Mouse (Mus musculus) forebrain, postnatal 0 days (tissue): ENCODE results near the gene Stradb. TPM values are rescaled to one million over a fixed set of nuclear protein-coding genes. Genes with fewer than 3 reads are reported as not detected.

Experiments
- ATAC-seq: fragments of 200-750 bp; cut with Nextera tagmentation; 2 replicates; pipeline ENCODE4 v1.8.0; 2017; ENCODE audit warnings: mild to moderate bottlenecking, moderate library complexity
- DNase-seq: peaks from one replicate; pipeline ENCODE4 v3.0.0-alpha.2; 2015
- H3K27ac ChIP-seq: fragments of 300-500 bp; sonication (generic); 2 replicates; pipeline ENCODE4 v1.5.1; 2014; ENCODE audit warnings: low read depth, mild to moderate bottlenecking, antibody characterized with exemption, low read length, moderate library complexity, mixed read lengths
- H3K27me3 ChIP-seq: fragments of 300-500 bp; sonication (generic); 2 replicates; pipeline ENCODE4 v1.6.1; 2014; ENCODE audit warnings: mild to moderate bottlenecking, low read length, mixed read lengths; ENCODE audit not compliant: insufficient read depth
- H3K36me3 ChIP-seq: fragments of 300-500 bp; sonication (generic); 2 replicates; pipeline ENCODE4 v1.6.1; 2014; ENCODE audit warnings: mild to moderate bottlenecking, moderate library complexity; ENCODE audit not compliant: insufficient read depth
- H3K4me1 ChIP-seq: fragments of 300-500 bp; sonication (generic); 2 replicates; pipeline ENCODE4 v1.6.1; 2014; ENCODE audit warnings: antibody characterized with exemption; ENCODE audit not compliant: insufficient read depth
- H3K4me2 ChIP-seq: fragments of 300-500 bp; sonication (generic); 2 replicates; pipeline ENCODE4 v1.6.1; 2014; ENCODE audit warnings: low read depth, mild to moderate bottlenecking, moderate library complexity
- H3K4me3 ChIP-seq: fragments of 300-500 bp; sonication (generic); 2 replicates; pipeline ENCODE4 v1.5.1; 2014; ENCODE audit warnings: low read depth, low read length, mixed read lengths
- H3K9ac ChIP-seq: fragments of 300-500 bp; sonication (generic); 2 replicates; pipeline ENCODE4 v1.6.1; 2014; ENCODE audit warnings: mild to moderate bottlenecking
- H3K9me3 ChIP-seq: fragments of 300-500 bp; sonication (generic); 2 replicates; pipeline ENCODE4 v1.6.1; 2016; ENCODE audit warnings: low read length
- CTCF ChIP-seq: sonication (generic); IDR thresholded peaks from 2 replicates; pipeline ENCODE4 v1.5.1; 2016; ENCODE audit warnings: antibody characterized with exemption, control low read depth, low read depth
- WGBS: fragments of 180-500 bp; shearing (Covaris S2); extraction: QIAGEN DNeasy Blood & Tissue Kit; methylation state at CpG from one replicate; pipeline ENCODE4 v1.1.7; 2014; 5-methylcytosine and 5-hydroxymethylcytosine counted together
- polyA plus RNA-seq: library from polyadenylated mRNA; unstranded; fragments of >200 nt; fragmentation: Nextera tagmentation; extraction: Ambion mirVana; gene quantifications from 2 replicates; pipeline ENCODE4 v1.2.1, GENCODE M21; 2015
- total RNA-seq: library from RNA; depleted of rRNA; stranded (reverse); fragments of >200 nt; gene quantifications from 2 replicates; pipeline ENCODE4 v1.2.3, GENCODE M21; 2014

Gene Stradb
- total and polyA plus RNA-seq, 2 experiments from 2014 or later: 44.4 to 99.6 TPM

GRCm38 (mm10) chr1:58962418-58962817, 10.9 kb upstream of the Stradb start:
- DNase-seq (no peak), ATAC-seq (no peak)
- H3K9me3 ChIP-seq: no peaks in the 10 kb centered on the region
- H3K36me3 ChIP-seq: no peaks in the 10 kb centered on the region
- no peak overlapping the region for H3K9ac ChIP-seq
- 89% methylated on average over 5 of the region's 5 CpGs for WGBS
- TF ChIP-seq CTCF: no peak
- H3K4me3 ChIP-seq: no peak overlapping the region
- H3K4me1 ChIP-seq: no peaks in the 10 kb centered on the region
- H3K27ac ChIP-seq: no peak overlapping the region
- H3K4me2 ChIP-seq: no peak overlapping the region
- no peaks in the 10 kb centered on the region for H3K27me3 ChIP-seq

- no peak overlapping the region for H3K4me2 ChIP-seq
- no peak overlapping the region for H3K4me3 ChIP-seq
- no peaks in the 10 kb centered on the region for H3K4me1 ChIP-seq
- ATAC-seq (no peak), DNase-seq (no peak)
- H3K27me3 ChIP-seq: no peaks in the 10 kb centered on the region
- no peak overlapping the region for H3K9ac ChIP-seq
- H3K27ac ChIP-seq: no peak overlapping the region
- no peak for TF ChIP-seq CTCF
- H3K36me3 ChIP-seq: no peaks in the 10 kb centered on the region
- no peaks in the 10 kb centered on the region for H3K9me3 ChIP-seq
Measured at GRCm38 (mm10) chr1:58962865-58963264, 10.5 kb upstream of the Stradb start.

- WGBS: 73% methylated on average over 4 of the region's 4 CpGs
- no peak overlapping the region for H3K9ac ChIP-seq
- H3K4me1 ChIP-seq: peaks cover 13% of the 10 kb centered on the region
- H3K4me2 ChIP-seq: no peak overlapping the region
- no peak for ATAC-seq
- no peak overlapping the region for H3K4me3 ChIP-seq
- TF ChIP-seq CTCF: no peak
- H3K9me3 ChIP-seq: no peaks in the 10 kb centered on the region
- H3K27ac ChIP-seq: no peak overlapping the region
- H3K36me3 ChIP-seq: no peaks in the 10 kb centered on the region
- DNase-seq: no peak
- no peaks in the 10 kb centered on the region for H3K27me3 ChIP-seq
Measured at GRCm38 (mm10) chr1:58967534-58967933, 5.8 kb upstream of the Stradb start.

GRCm38 (mm10) chr1:58970054-58970453, 3.3 kb upstream of the Stradb start:
- 64% methylated on average over 5 of the region's 5 CpGs for WGBS
- no peak overlapping the region for H3K9ac ChIP-seq
- H3K4me1 ChIP-seq: peaks cover 21% of the 10 kb centered on the region
- no peak overlapping the region for H3K4me3 ChIP-seq
- ATAC-seq: no peak
- no peaks in the 10 kb centered on the region for H3K9me3 ChIP-seq
- no peaks in the 10 kb centered on the region for H3K27me3 ChIP-seq
- H3K4me2 ChIP-seq: no peak overlapping the region
- DNase-seq: no peak
- TF ChIP-seq CTCF: no peak
- H3K36me3 ChIP-seq: no peaks in the 10 kb centered on the region
- H3K27ac ChIP-seq: no peak overlapping the region

GRCm38 (mm10) chr1:58971097-58971496, 2.2 kb upstream of the Stradb start:
- DNase-seq: no peak
- H3K4me1 ChIP-seq: peaks cover 22% of the 10 kb centered on the region
- no peak overlapping the region for H3K9ac ChIP-seq
- H3K27ac ChIP-seq: no peak overlapping the region
- H3K4me3 ChIP-seq: no peak overlapping the region
- H3K36me3 ChIP-seq: no peaks in the 10 kb centered on the region
- no peak for TF ChIP-seq CTCF
- no peak overlapping the region for H3K4me2 ChIP-seq
- no peak for ATAC-seq
- 75% methylated on average over 6 of the region's 6 CpGs for WGBS
- H3K9me3 ChIP-seq: no peaks in the 10 kb centered on the region
- H3K27me3 ChIP-seq: no peaks in the 10 kb centered on the region

- Histone ChIP-seq H3K4me3 (peak overlapping the region; percentile 74), H3K27ac (peak overlapping the region; percentile 91), H3K4me1 (peaks cover 22% of the 10 kb centered on the region), H3K4me2 (peak overlapping the region; percentile 72), H3K9ac (peak overlapping the region; percentile 85), H3K27me3 (no peaks in the 10 kb centered on the region), H3K9me3 (no peaks in the 10 kb centered on the region), H3K36me3 (peaks cover 6% of the 10 kb centered on the region; the same call in 1 of the 2 replicates)
- ATAC-seq (peak; percentile 9; the same call in 1 of the 2 replicates), DNase-seq (no peak)
- TF ChIP-seq CTCF: no peak; the same call in 1 of the 2 replicates
- WGBS: under 1% methylated on average over 28 of the region's 28 CpGs
Measured at GRCm38 (mm10) chr1:58972851-58973365, 414 bp upstream of the Stradb start.

GRCm38 (mm10) chr1:58982276-58982675, 9.0 kb downstream of the Stradb start:
- ATAC-seq: no peak

More at GRCm38 (mm10) chr1:58982276-58982675, 9.0 kb downstream of the Stradb start:
- Histone ChIP-seq H3K36me3 (peaks cover 57% of the 10 kb centered on the region), H3K4me3 (no peak overlapping the region), H3K27ac (no peak overlapping the region), H3K9me3 (no peaks in the 10 kb centered on the region), H3K4me1 (no peaks in the 10 kb centered on the region), H3K4me2 (no peak overlapping the region), H3K9ac (no peak overlapping the region), H3K27me3 (no peaks in the 10 kb centered on the region)
- WGBS: 86% methylated on average over 3 of the region's 3 CpGs
- TF ChIP-seq CTCF: no peak
- no peak for DNase-seq
